Mouse (Mus musculus): Measurements from ENCODE around the gene Ror1. TPM values are rescaled to one million over a fixed set of nuclear protein-coding genes. Genes with fewer than 3 reads are reported as not detected.

Gene Ror1
- polyA plus RNA-seq, 1 experiment: 0.12 TPM

GRCm38 (mm10) chr4:100286111-100286541, 190.5 kb downstream of the Ror1 start:
- TF ChIP-seq CTCF (IDR thresholded peaks at IDR 0.05; ENCODE audit: control insufficient read depth, insufficient read depth, insufficient replicate concordance, low read depth, low read length) (no peak), POLR2A (IDR thresholded peaks at IDR 0.05; ENCODE audit: control insufficient read depth, low read depth, low read length) (no peak)
- no peaks in the 10 kb centered on the region for H3K4me1 ChIP-seq (ENCODE audit: control insufficient read depth, insufficient read depth, low read length)
- no peak overlapping the region for H3K27ac ChIP-seq (ENCODE audit: control insufficient read depth, insufficient read depth, low read depth, low read length)
- no peaks in the 10 kb centered on the region for H3K36me3 ChIP-seq (ENCODE audit: control insufficient read depth, insufficient read depth, low read length)
- H3K27me3 ChIP-seq (ENCODE audit: control insufficient read depth, insufficient read depth, low read length): no peaks in the 10 kb centered on the region
- H3K4me3 ChIP-seq (ENCODE audit: control insufficient read depth, low read depth, low read length): no peak overlapping the region

- TF ChIP-seq POLR2A (IDR thresholded peaks at IDR 0.05; ENCODE audit: control insufficient read depth, low read depth, low read length): no peak
- TF ChIP-seq CTCF (IDR thresholded peaks at IDR 0.05; ENCODE audit: control insufficient read depth, insufficient read depth, insufficient replicate concordance, low read depth, low read length): no peak
- no peaks in the 10 kb centered on the region for H3K36me3 ChIP-seq (ENCODE audit: control insufficient read depth, insufficient read depth, low read length)
- H3K4me3 ChIP-seq (ENCODE audit: control insufficient read depth, low read depth, low read length): no peak overlapping the region
- H3K4me1 ChIP-seq (ENCODE audit: control insufficient read depth, insufficient read depth, low read length): no peaks in the 10 kb centered on the region
- no peak overlapping the region for H3K27ac ChIP-seq (ENCODE audit: control insufficient read depth, insufficient read depth, low read depth, low read length)
- no peaks in the 10 kb centered on the region for H3K27me3 ChIP-seq (ENCODE audit: control insufficient read depth, insufficient read depth, low read length)
These were observed 191.2 kb downstream of the Ror1 start for GRCm38 (mm10) chr4:100286800-100287199.

- no peaks in the 10 kb centered on the region for H3K36me3 ChIP-seq (ENCODE audit: control insufficient read depth, insufficient read depth, low read length)
- no peak overlapping the region for H3K27ac ChIP-seq (ENCODE audit: control insufficient read depth, insufficient read depth, low read depth, low read length)
- TF ChIP-seq CTCF (IDR thresholded peaks at IDR 0.05; ENCODE audit: control insufficient read depth, insufficient read depth, insufficient replicate concordance, low read depth, low read length) (no peak), POLR2A (IDR thresholded peaks at IDR 0.05; ENCODE audit: control insufficient read depth, low read depth, low read length) (no peak)
- no peak overlapping the region for H3K4me3 ChIP-seq (ENCODE audit: control insufficient read depth, low read depth, low read length)
- H3K4me1 ChIP-seq (ENCODE audit: control insufficient read depth, insufficient read depth, low read length): no peaks in the 10 kb centered on the region
- H3K27me3 ChIP-seq (ENCODE audit: control insufficient read depth, insufficient read depth, low read length): no peaks in the 10 kb centered on the region
These were observed 192.2 kb downstream of the Ror1 start for GRCm38 (mm10) chr4:100287829-100288228.

GRCm38 (mm10) chr4:100291015-100291651, 195.5 kb downstream of the Ror1 start:
- Histone ChIP-seq H3K27me3 (ENCODE audit: control insufficient read depth, insufficient read depth, low read length) (no peaks in the 10 kb centered on the region), H3K4me1 (ENCODE audit: control insufficient read depth, insufficient read depth, low read length) (no peaks in the 10 kb centered on the region), H3K36me3 (ENCODE audit: control insufficient read depth, insufficient read depth, low read length) (no peaks in the 10 kb centered on the region), H3K4me3 (ENCODE audit: control insufficient read depth, low read depth, low read length) (no peak overlapping the region), H3K27ac (ENCODE audit: control insufficient read depth, insufficient read depth, low read depth, low read length) (no peak overlapping the region)
- TF ChIP-seq CTCF (IDR thresholded peaks at IDR 0.05; ENCODE audit: control insufficient read depth, insufficient read depth, insufficient replicate concordance, low read depth, low read length) (no peak), POLR2A (IDR thresholded peaks at IDR 0.05; ENCODE audit: control insufficient read depth, low read depth, low read length) (no peak)

- Histone ChIP-seq H3K4me1 (ENCODE audit: control insufficient read depth, insufficient read depth, low read length) (no peaks in the 10 kb centered on the region; the same call in 1 of the 2 replicates), H3K27ac (ENCODE audit: control insufficient read depth, insufficient read depth, low read depth, low read length) (no peak overlapping the region), H3K4me3 (ENCODE audit: control insufficient read depth, low read depth, low read length) (no peak overlapping the region), H3K36me3 (ENCODE audit: control insufficient read depth, insufficient read depth, low read length) (no peaks in the 10 kb centered on the region), H3K27me3 (ENCODE audit: control insufficient read depth, insufficient read depth, low read length) (no peaks in the 10 kb centered on the region)
- no peak for TF ChIP-seq POLR2A (IDR thresholded peaks at IDR 0.05; ENCODE audit: control insufficient read depth, low read depth, low read length)
- no peak for TF ChIP-seq CTCF (IDR thresholded peaks at IDR 0.05; ENCODE audit: control insufficient read depth, insufficient read depth, insufficient replicate concordance, low read depth, low read length)
These were observed 202.1 kb downstream of the Ror1 start for GRCm38 (mm10) chr4:100297678-100298077.

- TF ChIP-seq CTCF (IDR thresholded peaks at IDR 0.05; ENCODE audit: control insufficient read depth, insufficient read depth, insufficient replicate concordance, low read depth, low read length): no peak
- no peak for TF ChIP-seq POLR2A (IDR thresholded peaks at IDR 0.05; ENCODE audit: control insufficient read depth, low read depth, low read length)
- no peaks in the 10 kb centered on the region; the same call in 1 of the 2 replicates for H3K4me1 ChIP-seq (ENCODE audit: control insufficient read depth, insufficient read depth, low read length)
- no peak overlapping the region for H3K27ac ChIP-seq (ENCODE audit: control insufficient read depth, insufficient read depth, low read depth, low read length)
These were observed 203.0 kb downstream of the Ror1 start for GRCm38 (mm10) chr4:100298566-100298965.

GRCm38 (mm10) chr4:100300171-100300570, 204.6 kb downstream of the Ror1 start:
- H3K27ac ChIP-seq (ENCODE audit: control insufficient read depth, insufficient read depth, low read depth, low read length): no peak overlapping the region
- H3K36me3 ChIP-seq (ENCODE audit: control insufficient read depth, insufficient read depth, low read length): no peaks in the 10 kb centered on the region
- H3K4me3 ChIP-seq (ENCODE audit: control insufficient read depth, low read depth, low read length): no peak overlapping the region
- no peaks in the 10 kb centered on the region; the same call in 1 of the 2 replicates for H3K4me1 ChIP-seq (ENCODE audit: control insufficient read depth, insufficient read depth, low read length)
- H3K27me3 ChIP-seq (ENCODE audit: control insufficient read depth, insufficient read depth, low read length): no peaks in the 10 kb centered on the region
- no peak for TF ChIP-seq CTCF (IDR thresholded peaks at IDR 0.05; ENCODE audit: control insufficient read depth, insufficient read depth, insufficient replicate concordance, low read depth, low read length)
- no peak for TF ChIP-seq POLR2A (IDR thresholded peaks at IDR 0.05; ENCODE audit: control insufficient read depth, low read depth, low read length)

More at GRCm38 (mm10) chr4:100298566-100298965, 203.0 kb downstream of the Ror1 start:
- Histone ChIP-seq H3K36me3 (ENCODE audit: control insufficient read depth, insufficient read depth, low read length) (no peaks in the 10 kb centered on the region), H3K27me3 (ENCODE audit: control insufficient read depth, insufficient read depth, low read length) (no peaks in the 10 kb centered on the region), H3K4me3 (ENCODE audit: control insufficient read depth, low read depth, low read length) (no peak overlapping the region)
